Mouse (Mus musculus) olfactory bulb, adult 2 months (tissue): ENCODE results near the gene Jup. TPM values are rescaled to one million over a fixed set of nuclear protein-coding genes. Genes with fewer than 3 reads are reported as not detected.

Experiments
- H3K27ac ChIP-seq: fragments of 200-500 bp; 2 replicates; pipeline ENCODE4 v1.5.1; 2012; ENCODE audit warnings: low read depth, low read length; ENCODE audit not compliant: insufficient read depth
- H3K4me1 ChIP-seq: fragments of 200-500 bp; 2 replicates; pipeline ENCODE4 v1.6.1; 2012; ENCODE audit warnings: low read length; ENCODE audit not compliant: control insufficient read depth, insufficient read depth
- H3K4me3 ChIP-seq: fragments of 200-500 bp; 2 replicates; pipeline ENCODE4 v1.5.1; 2012; ENCODE audit warnings: mild to moderate bottlenecking, low read depth, low read length, moderate library complexity; ENCODE audit not compliant: insufficient read depth
- CTCF ChIP-seq: fragments of 200-500 bp; IDR thresholded peaks from 2 replicates; pipeline ENCODE4 v1.5.1; 2012; ENCODE audit warnings: low read depth, mild to moderate bottlenecking, low read length, moderate library complexity; ENCODE audit not compliant: insufficient read depth
- POLR2A ChIP-seq: fragments of 200-500 bp; IDR thresholded peaks from 2 replicates; pipeline ENCODE4 v1.6.1; 2012; ENCODE audit warnings: mild to moderate bottlenecking, low read depth, low read length, moderate library complexity; ENCODE audit not compliant: insufficient read depth
- WGBS: fragments of 180-500 bp; shearing (Covaris S2); methylation state at CpG from one replicate; pipeline ENCODE4 v1.1.7; 2018; 5-methylcytosine and 5-hydroxymethylcytosine counted together
- polyA plus RNA-seq: library from polyadenylated mRNA; stranded (reverse); fragments of >200 nt; gene quantifications from 2 replicates; pipeline ENCODE4 v1.2.4, GENCODE M21; 2012; ENCODE audit warnings: low replicate concordance; ENCODE audit not compliant: missing spikeins, insufficient read depth, insufficient read length

The Jup gene
- polyA plus RNA-seq, 1 experiment, result not detected

- WGBS, result 83% methylated on average over 11 of the region's 11 CpGs
These were observed 14.2 kb upstream of the Jup start for GRCm38 (mm10) chr11:100411736-100412135.

DNA sequence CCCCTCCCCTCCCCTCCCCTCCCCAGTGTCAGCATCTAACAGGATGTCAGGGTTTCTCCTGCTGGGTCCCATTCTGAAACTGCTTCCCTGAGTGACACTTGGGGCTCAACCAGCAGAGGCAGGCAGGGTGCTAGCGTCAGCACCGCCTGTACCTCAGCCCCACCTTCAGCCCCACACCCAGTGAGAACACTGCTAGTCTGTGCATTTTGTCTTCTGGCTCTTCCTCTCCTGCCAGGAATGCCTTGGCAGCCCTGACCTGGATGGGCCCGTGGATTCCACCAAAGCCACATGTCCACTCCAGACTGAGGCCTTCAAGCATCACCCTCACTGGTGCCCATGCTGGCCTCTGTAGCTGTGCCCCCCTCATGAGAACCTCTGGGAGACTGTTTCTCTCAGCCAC lies 12.1 kb upstream of the Jup start:
- Histone ChIP-seq H3K4me1 (peaks cover 31% of the 10 kb centered on the region), H3K27ac (no peak overlapping the region), H3K4me3 (no peak overlapping the region)
- 88% methylated on average over 3 of the region's 3 CpGs for WGBS
- no peak for TF ChIP-seq CTCF
- TF ChIP-seq POLR2A, result no peak

More at GRCm38 (mm10) chr11:100411736-100412135, 14.2 kb upstream of the Jup start:
- Histone ChIP-seq H3K4me1 (peaks cover 42% of the 10 kb centered on the region), H3K27ac (no peak overlapping the region), H3K4me3 (no peak overlapping the region)
- no peak for TF ChIP-seq CTCF
- TF ChIP-seq POLR2A, result no peak

DNA sequence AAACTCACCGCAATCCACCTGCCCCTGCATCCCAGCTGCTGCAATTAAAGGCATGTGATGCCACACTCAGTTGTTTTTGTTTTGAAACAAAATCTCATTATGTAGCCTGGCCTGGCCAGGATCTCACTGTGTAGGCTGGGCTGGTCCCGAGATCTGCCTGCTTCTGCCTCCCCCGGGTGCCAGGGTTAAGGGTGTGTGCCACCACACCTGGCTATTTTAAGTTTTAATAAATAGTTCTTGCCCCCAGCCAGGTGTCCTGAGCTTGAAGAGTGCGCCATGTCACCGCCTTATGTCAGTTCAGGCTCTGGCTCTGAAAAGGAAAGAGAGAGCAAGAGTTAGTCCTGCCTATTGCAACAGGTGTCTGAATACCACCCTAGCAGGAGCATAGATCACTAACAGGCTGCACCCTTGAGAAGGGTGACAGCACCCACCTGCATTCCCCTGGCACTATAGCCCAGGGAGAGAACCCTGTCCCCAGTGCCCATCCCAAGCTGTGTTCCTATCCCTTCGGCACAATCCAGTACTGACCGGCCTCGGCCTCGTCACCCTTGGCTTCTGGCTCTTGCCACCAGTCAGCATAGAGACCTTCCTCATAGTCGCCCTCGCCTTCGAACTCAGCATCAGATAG lies 11.4 kb upstream of the Jup start:
- Histone ChIP-seq H3K4me3 (no peak overlapping the region), H3K4me1 (peaks cover 25% of the 10 kb centered on the region), H3K27ac (no peak overlapping the region)
- TF ChIP-seq POLR2A (no peak), CTCF (no peak)
- WGBS, result 92% methylated on average over 12 of the region's 12 CpGs

DNA sequence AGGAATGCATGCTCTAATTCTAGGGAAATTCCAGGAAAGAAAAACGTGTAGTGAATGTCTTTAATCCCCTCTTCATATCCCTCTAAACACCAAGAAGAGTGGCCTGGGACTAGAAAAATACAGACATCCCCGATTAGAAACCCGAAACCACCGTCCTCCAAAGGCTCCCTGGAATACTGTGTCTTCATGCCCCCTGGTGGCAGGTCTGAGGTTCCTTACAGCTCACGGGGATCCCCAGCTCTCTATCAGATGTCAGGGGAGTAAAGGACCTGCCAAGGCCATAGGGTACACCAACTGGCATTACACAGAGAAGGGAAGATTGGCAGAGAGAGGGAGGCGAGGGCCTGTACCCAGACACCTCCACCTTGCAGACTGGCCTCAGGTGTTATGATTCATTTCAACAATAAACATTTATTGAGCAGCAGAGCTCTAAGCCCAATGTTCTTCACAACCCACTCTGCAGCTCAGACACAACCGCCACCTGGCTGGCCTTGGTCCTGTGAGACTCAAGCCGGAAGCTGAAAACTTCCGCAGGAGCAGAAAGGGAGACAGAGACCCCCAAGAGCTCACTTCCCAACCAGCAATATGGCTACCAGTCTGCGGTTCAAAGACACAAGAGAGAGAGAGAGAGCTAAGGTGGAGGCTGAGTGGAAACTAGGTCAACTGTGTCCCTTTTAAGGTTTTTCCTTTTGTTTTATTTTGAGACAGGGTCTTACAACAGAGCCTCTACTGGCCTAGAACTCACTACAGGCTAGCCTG lies 10.7 kb upstream of the Jup start:
- 43% methylated on average over 10 of the region's 10 CpGs for WGBS
- Histone ChIP-seq H3K4me1 (peaks cover 24% of the 10 kb centered on the region), H3K4me3 (no peak overlapping the region), H3K27ac (no peak overlapping the region)
- peak; percentile 43; the same call in 1 of the 2 replicates for TF ChIP-seq CTCF
- TF ChIP-seq POLR2A, result no peak

GRCm38 (mm10) chr11:100406995-100407705 lies 9.6 kb upstream of the Jup start:
- Histone ChIP-seq H3K27ac (no peak overlapping the region), H3K4me3 (no peak overlapping the region), H3K4me1 (peaks cover 26% of the 10 kb centered on the region)
- TF ChIP-seq CTCF (no peak), POLR2A (no peak)
- WGBS, result 92% methylated on average over 5 of the region's 5 CpGs

GRCm38 (mm10) chr11:100406273-100406672 lies 8.7 kb upstream of the Jup start:
- no peak overlapping the region for H3K4me3 ChIP-seq
- peaks cover 28% of the 10 kb centered on the region for H3K4me1 ChIP-seq
- WGBS, result 83% methylated on average over 8 of the region's 8 CpGs
- H3K27ac ChIP-seq, result no peak overlapping the region
- no peak for TF ChIP-seq CTCF
- TF ChIP-seq POLR2A, result no peak

DNA sequence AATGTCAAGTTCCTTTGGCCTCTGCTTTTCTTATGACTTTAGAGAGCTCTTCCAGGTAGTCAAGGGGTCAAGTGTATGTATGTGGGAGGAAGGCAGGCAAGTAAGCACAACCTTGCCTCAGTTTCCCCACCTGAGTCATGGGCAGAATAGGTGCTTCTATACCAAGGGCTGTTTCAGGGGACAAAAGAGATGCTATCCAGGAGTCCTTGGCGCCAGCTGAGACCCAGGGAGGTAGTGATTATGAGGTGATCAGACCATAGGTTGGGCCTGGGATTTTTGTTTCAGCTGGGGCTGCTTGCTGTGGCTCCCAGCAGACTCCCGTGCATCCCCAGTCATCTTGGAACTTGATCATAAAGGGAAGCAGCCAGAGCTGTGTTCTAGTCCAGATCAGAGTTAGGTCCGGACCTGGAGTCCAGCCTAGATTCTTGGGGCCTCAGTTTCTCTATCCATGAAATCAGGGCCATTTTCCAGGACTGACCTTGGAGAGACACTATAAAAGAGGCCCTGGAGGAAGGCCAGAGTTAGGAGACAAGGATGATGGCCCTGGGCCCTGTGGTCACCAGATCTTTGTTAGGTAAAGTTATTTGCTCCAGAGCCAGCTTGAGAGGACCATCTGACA lies 7.0 kb upstream of the Jup start:
- Histone ChIP-seq H3K27ac (no peak overlapping the region), H3K4me1 (peaks cover 33% of the 10 kb centered on the region), H3K4me3 (no peak overlapping the region)
- TF ChIP-seq POLR2A (no peak), CTCF (no peak)
- WGBS, result 91% methylated on average over 3 of the region's 3 CpGs

- Histone ChIP-seq H3K4me3 (no peak overlapping the region), H3K4me1 (peaks cover 33% of the 10 kb centered on the region), H3K27ac (no peak overlapping the region)
- WGBS, result 77% methylated on average over 10 of the region's 10 CpGs
- TF ChIP-seq CTCF (no peak), POLR2A (no peak)
These were observed 6.0 kb upstream of the Jup start for GRCm38 (mm10) chr11:100403445-100404134.
